Mouse (Mus musculus): ENCODE measurements around the gene Ccl11.

DNA sequence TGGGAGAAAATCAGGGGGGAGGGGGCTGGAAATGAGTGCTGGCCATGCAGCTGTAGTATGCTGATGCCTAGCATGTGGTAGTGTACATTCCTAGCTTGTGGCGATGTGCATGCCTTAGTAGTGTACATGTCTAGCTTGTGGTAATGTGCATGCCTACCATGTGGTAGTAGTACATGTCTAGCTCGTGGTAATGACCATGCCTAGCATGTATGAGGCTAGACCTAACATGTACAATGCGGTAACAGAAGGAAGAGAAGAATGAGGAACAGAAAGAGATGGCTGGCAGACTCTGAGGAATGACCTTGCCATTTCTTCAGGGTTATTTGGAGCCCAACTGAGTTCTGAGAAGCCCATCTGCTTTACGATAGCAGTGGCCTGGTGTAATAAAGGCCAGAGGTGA lies 43.5 kb downstream of the Ccl11 start:
- TF ChIP-seq CTCF (IDR thresholded peaks at IDR 0.05) (no peak), POLR2A (IDR thresholded peaks at IDR 0.05; ENCODE audit: insufficient read depth, low read depth, low read length) (no peak)
